Mouse (Mus musculus): ENCODE results near the gene Use1. TPM values are rescaled to one million over a fixed set of nuclear protein-coding genes. Genes with fewer than 3 reads are reported as not detected.

Gene Use1
- 91.9 and 107 TPM in 2 replicates for total RNA-seq (2012; rRNA removed)
- 100 to 1,000 TPM in 1 of 2 experiments, not detected in 1; 117 TPM for polyA plus RNA-seq (2012; ENCODE audit: insufficient read depth in 1 of 2, insufficient read length in 2 of 2, low read depth in 1 of 2, low replicate concordance in 2 of 2, missing spikeins in 1 of 2)

- no peaks in the 10 kb centered on the region for H3K9me3 ChIP-seq (replicated peaks; ENCODE audit: insufficient read depth, low read length)
- peak within 1 kb of the TSS; percentile 79 to 81 for H3K4me3 ChIP-seq (ENCODE audit: control insufficient read depth in 1 of 2, insufficient read depth in 1 of 2, low read depth in 2 of 2, low read length in 2 of 2)
- H3K4me1 ChIP-seq (ENCODE audit: control insufficient read depth in 1 of 2, insufficient read depth in 2 of 2, low read length in 2 of 2): peaks cover 0 to 11% of the 10 kb centered on the region in 2 experiments; a peak in 2 of 4 replicates
- peaks cover 6% of the 10 kb centered on the region; the same call in 1 of the 2 replicates for H3K79me2 ChIP-seq (ENCODE audit: control insufficient read depth, insufficient read depth, low read length, poor library complexity)
- peak; percentile 98 for DNase-seq (ENCODE audit: low read depth, low spot score)
- peak within 1 kb of the TSS; percentile 89 for H3K27ac ChIP-seq (ENCODE audit: control insufficient read depth, low read depth, low read length)
- H3K9ac ChIP-seq (ENCODE audit: control insufficient read depth, low read depth, low read length, poor library complexity, severe bottlenecking): peak within 1 kb of the TSS; percentile 86
- H3K27me3 ChIP-seq (ENCODE audit: control insufficient read depth in 1 of 2, insufficient read depth in 2 of 2, low read length in 2 of 2): no peaks in the 10 kb centered on the region
- H3K36me3 ChIP-seq (ENCODE audit: control insufficient read depth in 1 of 2, insufficient read depth in 2 of 2, low read length in 2 of 2): peaks cover 0 to 9% of the 10 kb centered on the region in 2 experiments; a peak in 2 of 4 replicates
- peak; percentile 99 for TF ChIP-seq ELF1 (IDR thresholded peaks at IDR 0.05; ENCODE audit: low read depth, low read length)
- TF ChIP-seq NELFE (IDR thresholded peaks at IDR 0.05; ENCODE audit: low read depth, low read length): peak; percentile 73; the same call in 1 of the 2 replicates
- no peak for TF ChIP-seq RAD21 (IDR thresholded peaks at IDR 0.05; ENCODE audit: low read depth, low read length)
- TF ChIP-seq BHLHE40 (IDR thresholded peaks at IDR 0.05; ENCODE audit: borderline replicate concordance, low read depth, low read length): peak; percentile 60; the same call in 1 of the 2 replicates
- TF ChIP-seq CHD2 (IDR thresholded peaks at IDR 0.05; ENCODE audit: low read length): no peak; the same call in 1 of the 2 replicates
- TF ChIP-seq POLR2AphosphoS2 (IDR thresholded peaks at IDR 0.05; ENCODE audit: low read length): peak; percentile 74; the same call in 1 of the 2 replicates
- peak; percentile 96 for TF ChIP-seq MAX (IDR thresholded peaks at IDR 0.05; ENCODE audit: low read length)
- TF ChIP-seq ZC3H11A (IDR thresholded peaks at IDR 0.05; ENCODE audit: low read depth, low read length): no peak
- TF ChIP-seq MAZ (IDR thresholded peaks at IDR 0.05; ENCODE audit: low read depth, low read length): peak; percentile 80
- no peak for TF ChIP-seq MYB (IDR thresholded peaks at IDR 0.05; ENCODE audit: low read depth, low read length)
- peak; percentile 59 for TF ChIP-seq NRF1 (IDR thresholded peaks at IDR 0.05; ENCODE audit: insufficient read depth, low read depth, low read length, poor library complexity, severe bottlenecking)
- no peak for TF ChIP-seq USF2 (IDR thresholded peaks at IDR 0.05; ENCODE audit: borderline replicate concordance in 1 of 2, insufficient read depth in 1 of 2, low read depth in 1 of 2, low read length in 2 of 2)
- TF ChIP-seq ZNF384 (IDR thresholded peaks at IDR 0.05; ENCODE audit: low read depth, low read length): no peak
- no peak for TF ChIP-seq RCOR1 (IDR thresholded peaks at IDR 0.05; ENCODE audit: low read depth, low read length)
- peak; percentile 34; the same call in 1 of the 2 replicates for TF ChIP-seq ETS1 (IDR thresholded peaks at IDR 0.05; ENCODE audit: low read depth, low read length)
- TF ChIP-seq TCF12 (IDR thresholded peaks at IDR 0.05; ENCODE audit: low read depth, low read length): peak; percentile 53
- TF ChIP-seq MEF2A (IDR thresholded peaks at IDR 0.05; ENCODE audit: extremely low read depth, insufficient replicate concordance, low read depth, low read length, poor library complexity, severe bottlenecking): no peak
- no peak for TF ChIP-seq GABPA (IDR thresholded peaks at IDR 0.05; ENCODE audit: low read depth, low read length)
- peak in 1 of 2 experiments; percentile 40; a peak in 2 of 4 replicates for TF ChIP-seq EP300 (IDR thresholded peaks at IDR 0.05; ENCODE audit: low read depth in 1 of 2, low read length in 2 of 2)
- no peak for TF ChIP-seq CHD1 (IDR thresholded peaks at IDR 0.05; ENCODE audit: low read depth, low read length)
- TF ChIP-seq TAL1 (IDR thresholded peaks at IDR 0.05; ENCODE audit: low read length): no peak
- TF ChIP-seq ZMIZ1 (IDR thresholded peaks at IDR 0.05; ENCODE audit: low read depth, low read length): peak; percentile 7
- TF ChIP-seq MXI1 (IDR thresholded peaks at IDR 0.05; ENCODE audit: low read depth, low read length): peak; percentile 96
- TF ChIP-seq UBTF (IDR thresholded peaks at IDR 0.05; ENCODE audit: borderline replicate concordance, insufficient read depth, low read depth, low read length): no peak
- TF ChIP-seq MYC (IDR thresholded peaks at IDR 0.05; ENCODE audit: low read depth, low read length): peak; percentile 95
- peak; percentile 72; the same call in 1 of the 2 replicates for TF ChIP-seq E2F4 (IDR thresholded peaks at IDR 0.05; ENCODE audit: borderline replicate concordance, low read depth, low read length)
- TF ChIP-seq HCFC1 (IDR thresholded peaks at IDR 0.05; ENCODE audit: low read depth, low read length): peak; percentile 96
- TF ChIP-seq TBP (IDR thresholded peaks at IDR 0.05; ENCODE audit: low read depth, low read length): peak; percentile 82
- peak; percentile 38 to 79; a peak in 1 of 4 replicates for TF ChIP-seq POLR2A (IDR thresholded peaks at IDR 0.05; ENCODE audit: control insufficient read depth in 1 of 2, insufficient read depth in 1 of 2, low read depth in 1 of 2, low read length in 2 of 2, poor library complexity in 1 of 2)
- no peak for TF ChIP-seq CTCF (IDR thresholded peaks at IDR 0.05 in 2 of 3, conservative IDR thresholded peaks at IDR 0.05 in 1 of 3; ENCODE audit: control insufficient read depth in 1 of 3, insufficient read depth in 1 of 3, low read depth in 2 of 3, low read length in 3 of 3, poor library complexity in 1 of 3, severe bottlenecking in 1 of 3)
- no peak for TF ChIP-seq MAFK (IDR thresholded peaks at IDR 0.05; ENCODE audit: borderline replicate concordance, low read depth, low read length)
- no peak; the same call in 1 of the 2 replicates for TF ChIP-seq KAT2A (conservative IDR thresholded peaks at IDR 0.05; ENCODE audit: low read depth, low read length)
- TF ChIP-seq JUND (IDR thresholded peaks at IDR 0.05; ENCODE audit: low read depth, low read length): no peak
- TF ChIP-seq SIN3A (IDR thresholded peaks at IDR 0.05; ENCODE audit: low read length): peak; percentile 88
- TF ChIP-seq SMC3 (IDR thresholded peaks at IDR 0.05; ENCODE audit: low read depth, low read length): no peak
These were observed at the start of gene Use1 for GRCm38 (mm10) chr8:71366771-71367528. Gene Use1, plus strand, starts transcription at chr8:71366848.

All from MEL (cell line).